ENCODE assay signal across 7 mouse cellular contexts in genomic region chr5:129463648-129464047, GRCm38 (mm10). TPM values are rescaled to one million over a fixed set of nuclear protein-coding genes. Genes with fewer than 3 reads are reported as not detected.
DNase-seq lines count a peak whose midpoint lies in the region; ATAC-seq and TF ChIP-seq lines count a peak whose summit lies in the region.
"Not testable (repeated sequence)": the region's sequence is repeated elsewhere in the genome, so short reads cannot be mapped to it uniquely, and the experiment has no call there.

No protein-coding gene starts in this region.

- DNase-seq in kidney, adult 2 months: peak; percentile 2
- DNase-seq in limb, embryonic 10.5 days (ENCODE audit: low spot score): not testable (repeated sequence)

- not testable (repeated sequence) for TF ChIP-seq POLR2A in kidney, adult 2 months (IDR thresholded peaks at IDR 0.05; ENCODE audit: low read depth, low read length)

- H3K36me3 ChIP-seq in embryonic facial prominence, embryonic 15.5 days; heart, embryonic 15.5 days; kidney, adult 2 months (ENCODE audit: control insufficient read depth, insufficient read depth, low read length); limb, embryonic 10.5 days; lung, embryonic 15.5 days; stomach, embryonic 16.5 days (ENCODE audit: control insufficient read depth, insufficient read depth, low read length): not testable (repeated sequence)

- not testable (repeated sequence) for H3K9me3 ChIP-seq in embryonic facial prominence, embryonic 15.5 days (replicated peaks); heart, embryonic 15.5 days (replicated peaks); limb, embryonic 10.5 days (replicated peaks); lung, embryonic 15.5 days; stomach, embryonic 16.5 days (replicated peaks; ENCODE audit: control insufficient read depth, low read length)

- not testable (repeated sequence) for H3K27me3 ChIP-seq in embryonic facial prominence, embryonic 15.5 days; heart, embryonic 15.5 days; kidney, adult 2 months (replicated peaks; ENCODE audit: control insufficient read depth, insufficient read depth, low read length); limb, embryonic 10.5 days (ENCODE audit: low read depth, poor library complexity, severe bottlenecking); lung, embryonic 15.5 days; stomach, embryonic 16.5 days (ENCODE audit: control insufficient read depth, insufficient read depth, low read length)

- peak overlapping the region; percentile 77 for H3K27ac ChIP-seq in embryonic facial prominence, embryonic 15.5 days (replicated peaks)
- peak overlapping the region; percentile 62; the same call in 1 of the 2 replicates for H3K27ac ChIP-seq in heart, embryonic 15.5 days
- H3K27ac ChIP-seq in kidney, adult 2 months (ENCODE audit: insufficient read depth, low read depth, low read length): not testable (repeated sequence)
- H3K27ac ChIP-seq in limb, embryonic 10.5 days: peak overlapping the region; percentile 53; the same call in 1 of the 2 replicates
- H3K27ac ChIP-seq in lung, embryonic 15.5 days: peak overlapping the region; percentile 25
- peak overlapping the region; percentile 47; the same call in 1 of the 2 replicates for H3K27ac ChIP-seq in stomach, embryonic 16.5 days (ENCODE audit: low read length)

- 24% methylated on average over 9 of the region's 9 CpGs for WGBS in embryonic facial prominence, embryonic 15.5 days
- 51% methylated on average over 9 of the region's 9 CpGs for WGBS in heart, embryonic 15.5 days
- WGBS in kidney, adult 2 months: 51% methylated on average over 9 of the region's 9 CpGs
- WGBS in limb, embryonic 10.5 days: 68% methylated on average over 9 of the region's 9 CpGs
- 46% methylated on average over 9 of the region's 9 CpGs for WGBS in lung, embryonic 15.5 days
- 58% methylated on average over 9 of the region's 9 CpGs for WGBS in stomach, embryonic 16.5 days

- 0 out of 2 replicates have a peak, but pooled peaks have one; percentile 22 for ATAC-seq in common myeloid progenitor, adult 5-6 weeks (replicated peaks; ENCODE audit: low read depth, poor library complexity, severe bottlenecking)
- not testable (repeated sequence) for ATAC-seq in embryonic facial prominence, embryonic 15.5 days (ENCODE audit: insufficient number of reproducible peaks, low FRiP score, low TSS enrichment, low read depth); heart, embryonic 15.5 days (replicated peaks; ENCODE audit: insufficient number of reproducible peaks, insufficient read depth, low FRiP score, low read depth); lung, embryonic 15.5 days (ENCODE audit: borderline replicate concordance, extremely low read depth, low FRiP score, low TSS enrichment); stomach, embryonic 16.5 days (ENCODE audit: insufficient read depth, low FRiP score)

- peaks cover 18% of the 10 kb centered on the region; the same call in 1 of the 2 replicates for H3K4me1 ChIP-seq in embryonic facial prominence, embryonic 15.5 days
- not testable (repeated sequence) for H3K4me1 ChIP-seq in heart, embryonic 15.5 days (replicated peaks); kidney, adult 2 months (ENCODE audit: control insufficient read depth, insufficient read depth, low read length); lung, embryonic 15.5 days; stomach, embryonic 16.5 days (ENCODE audit: control insufficient read depth, insufficient read depth, low read length)
- H3K4me1 ChIP-seq in limb, embryonic 10.5 days: peaks cover 32% of the 10 kb centered on the region

- H3K4me2 ChIP-seq in embryonic facial prominence, embryonic 15.5 days (replicated peaks); heart, embryonic 15.5 days; lung, embryonic 15.5 days; stomach, embryonic 16.5 days (ENCODE audit: low read depth, low read length): not testable (repeated sequence)

- TF ChIP-seq CTCF in kidney, adult 2 months (conservative IDR thresholded peaks at IDR 0.05; ENCODE audit: insufficient read depth, insufficient read length, low read depth, low read length): not testable (repeated sequence)

- H3K9ac ChIP-seq in embryonic facial prominence, embryonic 15.5 days; heart, embryonic 15.5 days; lung, embryonic 15.5 days; stomach, embryonic 16.5 days (ENCODE audit: low read length): not testable (repeated sequence)

- H3K4me3 ChIP-seq in embryonic facial prominence, embryonic 15.5 days (replicated peaks); heart, embryonic 15.5 days; kidney, adult 2 months (ENCODE audit: insufficient read depth, low read depth, low read length); limb, embryonic 10.5 days; lung, embryonic 15.5 days; stomach, embryonic 16.5 days (replicated peaks; ENCODE audit: low read length): not testable (repeated sequence)

RNA-seq across cellular contexts. Expression of gene Sfswap, which starts 37.4 kb away (rescaled TPM):
- total RNA-seq in common myeloid progenitor, adult 5-6 weeks (2017): 43.5 and 70.6 TPM in 2 replicates
- 53.4 and 53.7 TPM in 2 replicates for polyA plus RNA-seq in embryonic facial prominence, embryonic 15.5 days (2015; fragmentation: Nextera tagmentation; extraction: Ambion mirVana)
- polyA plus RNA-seq in heart, embryonic 15.5 days (2015; fragmentation: Nextera tagmentation; extraction: Ambion mirVana): 22.9 and 28.0 TPM in 2 replicates
- 43.8 and 55.6 TPM in 2 replicates for polyA plus RNA-seq in kidney, adult 2 months (2012; rRNA removed)
- 54.4 and 57.5 TPM in 2 replicates for polyA plus RNA-seq in limb, embryonic 10.5 days (2016; fragmentation: Nextera tagmentation; extraction: Ambion mirVana)
- polyA plus RNA-seq in lung, embryonic 15.5 days (2015; fragmentation: Nextera tagmentation; extraction: Ambion mirVana): 38.4 and 42.8 TPM in 2 replicates
- polyA plus RNA-seq in stomach, embryonic 16.5 days (2015; fragmentation: Nextera tagmentation; extraction: Ambion mirVana): 32.9 and 35.5 TPM in 2 replicates
